Mouse (Mus musculus) forebrain, embryonic 12.5 days (tissue): Measurements from ENCODE around the gene Zfyve21. TPM values are rescaled to one million over a fixed set of nuclear protein-coding genes. Genes with fewer than 3 reads are reported as not detected.

Source experiments
- ATAC-seq: fragments of 200-750 bp; cut with Nextera tagmentation; 2 replicates; pipeline ENCODE4 v1.8.0; 2017; ENCODE audit warnings: moderate TSS enrichment; ENCODE audit not compliant: low FRiP score
- H3K27ac ChIP-seq: fragments of 300-500 bp; sonication (generic); 2 replicates; pipeline ENCODE4 v1.5.1; 2016; ENCODE audit warnings: mild to moderate bottlenecking
- H3K27me3 ChIP-seq: fragments of 300-500 bp; sonication (generic); 2 replicates; pipeline ENCODE4 v1.6.1; 2016; ENCODE audit warnings: mild to moderate bottlenecking
- H3K36me3 ChIP-seq: fragments of 300-500 bp; sonication (generic); replicated peaks from 2 replicates; pipeline ENCODE4 v1.6.1; 2016; ENCODE audit warnings: mild to moderate bottlenecking
- H3K4me1 ChIP-seq: fragments of 300-500 bp; sonication (generic); 2 replicates; pipeline ENCODE4 v1.6.1; 2016
- H3K4me2 ChIP-seq: fragments of 300-500 bp; sonication (generic); 2 replicates; pipeline ENCODE4 v1.6.1; 2016; ENCODE audit warnings: mild to moderate bottlenecking, moderate library complexity
- H3K4me3 ChIP-seq: fragments of 300-500 bp; sonication (generic); replicated peaks from 2 replicates; pipeline ENCODE4 v1.5.1; 2016; ENCODE audit warnings: mild to moderate bottlenecking
- H3K9ac ChIP-seq: fragments of 300-500 bp; sonication (generic); 2 replicates; pipeline ENCODE4 v1.6.1; 2016; ENCODE audit warnings: mild to moderate bottlenecking
- H3K9me3 ChIP-seq: fragments of 300-500 bp; sonication (generic); 2 replicates; pipeline ENCODE4 v1.6.1; 2016
- WGBS: fragments of 180-500 bp; shearing (Covaris S2); methylation state at CpG from one replicate; pipeline ENCODE4 v1.1.7; 2016; 5-methylcytosine and 5-hydroxymethylcytosine counted together
- polyA plus RNA-seq: library from polyadenylated mRNA; unstranded; fragments of >200 nt; fragmentation: Nextera tagmentation; extraction: Ambion mirVana; gene quantifications from 2 replicates; pipeline ENCODE4 v1.2.1, GENCODE M21; 2016

The Zfyve21 gene
- polyA plus RNA-seq, 1 experiment from 2014 or later = 55.0 TPM

DNA sequence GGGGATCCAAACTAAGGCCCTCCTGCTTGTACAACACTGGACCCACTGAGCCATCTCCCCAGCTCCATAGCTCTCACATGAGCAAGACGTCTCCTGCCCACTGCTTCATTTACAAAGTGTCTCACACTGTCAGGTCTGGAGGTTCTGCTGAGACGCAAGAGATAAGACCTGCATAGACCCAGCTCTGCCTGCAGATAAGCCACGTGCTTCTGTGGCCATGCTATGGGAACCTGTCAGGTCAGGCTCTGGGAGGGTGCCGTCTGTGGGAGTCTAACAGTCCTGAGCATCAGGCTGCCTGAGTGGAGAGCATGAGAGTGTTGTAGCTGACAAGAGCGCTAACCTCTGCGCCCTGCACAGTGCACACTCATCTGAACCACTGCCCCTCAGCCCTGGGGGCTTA is 27.0 kb upstream of the Zfyve21 start:
- no peak overlapping the region for H3K4me3 ChIP-seq
- H3K27ac ChIP-seq = no peak overlapping the region
- WGBS = 93% methylated on average over 6 of the region's 6 CpGs
- peaks cover 96% of the 10 kb centered on the region for H3K36me3 ChIP-seq
- no peaks in the 10 kb centered on the region for H3K9me3 ChIP-seq
- no peak for ATAC-seq
- no peak overlapping the region for H3K9ac ChIP-seq
- H3K27me3 ChIP-seq = no peaks in the 10 kb centered on the region
- peaks cover 4% of the 10 kb centered on the region; the same call in 1 of the 2 replicates for H3K4me1 ChIP-seq
- H3K4me2 ChIP-seq = no peak overlapping the region

- Histone ChIP-seq H3K27me3 (no peaks in the 10 kb centered on the region), H3K9me3 (no peaks in the 10 kb centered on the region), H3K4me3 (no peak overlapping the region), H3K9ac (no peak overlapping the region), H3K27ac (no peak overlapping the region), H3K4me2 (no peak overlapping the region), H3K4me1 (peaks cover 4% of the 10 kb centered on the region; the same call in 1 of the 2 replicates), H3K36me3 (peaks cover 99% of the 10 kb centered on the region)
- WGBS = 96% methylated on average over 5 of the region's 5 CpGs
- ATAC-seq = no peak
Measured at GRCm38 (mm10) chr12:111790090-111790489, 23.9 kb upstream of the Zfyve21 start.

GRCm38 (mm10) chr12:111790631-111791030 is 23.3 kb upstream of the Zfyve21 start:
- H3K9me3 ChIP-seq = no peaks in the 10 kb centered on the region
- no peak overlapping the region for H3K4me3 ChIP-seq
- 93% methylated on average over 7 of the region's 7 CpGs for WGBS
- ATAC-seq = no peak
- H3K36me3 ChIP-seq = peaks cover 99% of the 10 kb centered on the region
- H3K27ac ChIP-seq = no peak overlapping the region
- no peaks in the 10 kb centered on the region for H3K27me3 ChIP-seq
- no peak overlapping the region for H3K9ac ChIP-seq
- H3K4me1 ChIP-seq = peaks cover 4% of the 10 kb centered on the region; the same call in 1 of the 2 replicates
- no peak overlapping the region for H3K4me2 ChIP-seq

- no peak overlapping the region for H3K4me3 ChIP-seq
- no peak for ATAC-seq
- H3K27me3 ChIP-seq = no peaks in the 10 kb centered on the region
- no peak overlapping the region for H3K9ac ChIP-seq
- WGBS = 86% methylated on average over 13 of the region's 13 CpGs
- peaks cover 99% of the 10 kb centered on the region for H3K36me3 ChIP-seq
- peak overlapping the region; percentile 69 for H3K27ac ChIP-seq
- peaks cover 4% of the 10 kb centered on the region; the same call in 1 of the 2 replicates for H3K4me1 ChIP-seq
- H3K4me2 ChIP-seq = no peak overlapping the region
- H3K9me3 ChIP-seq = no peaks in the 10 kb centered on the region
Measured at GRCm38 (mm10) chr12:111791474-111792104, 22.4 kb upstream of the Zfyve21 start.

- Histone ChIP-seq H3K4me1 (peaks cover 4% of the 10 kb centered on the region; the same call in 1 of the 2 replicates), H3K4me3 (no peak overlapping the region), H3K9me3 (no peaks in the 10 kb centered on the region), H3K9ac (no peak overlapping the region), H3K4me2 (no peak overlapping the region), H3K36me3 (peaks cover 98% of the 10 kb centered on the region), H3K27me3 (no peaks in the 10 kb centered on the region), H3K27ac (no peak overlapping the region)
- 88% methylated on average over 22 of the region's 22 CpGs for WGBS
- ATAC-seq = 0 out of 2 replicates have a peak, but pooled peaks have one; percentile 30
Measured at GRCm38 (mm10) chr12:111794102-111794501, 19.9 kb upstream of the Zfyve21 start.

DNA sequence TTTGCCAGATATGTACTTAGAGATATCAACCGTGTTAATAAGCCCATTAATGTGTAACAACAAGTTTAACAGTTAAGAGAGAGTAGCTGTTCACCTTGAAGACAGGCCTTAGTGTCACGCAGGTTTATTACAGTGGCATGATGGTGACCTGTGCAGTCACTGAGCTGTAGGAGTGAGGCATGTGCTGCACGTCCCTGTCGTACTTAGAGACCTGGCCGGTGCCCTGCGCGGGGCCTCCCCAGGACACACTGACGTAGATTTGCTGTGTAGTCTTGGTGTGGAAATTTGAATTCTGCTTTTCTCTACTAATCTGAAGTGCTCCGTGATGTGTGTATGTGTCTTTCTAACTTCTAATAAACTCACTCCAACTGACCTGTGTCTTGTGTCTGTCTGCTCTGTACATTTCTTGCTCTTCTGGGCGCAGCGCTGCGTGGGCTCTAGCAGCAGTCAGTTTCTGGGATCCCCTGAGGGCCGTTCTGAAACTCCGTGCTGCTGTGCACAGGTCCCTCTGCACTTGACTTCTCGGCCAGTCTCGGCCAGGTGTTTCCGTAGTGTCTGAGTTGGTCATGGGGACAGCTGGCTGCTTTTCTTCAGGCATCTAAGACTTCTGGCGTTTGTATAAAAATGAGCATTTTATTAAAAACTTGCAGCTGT is 19.3 kb upstream of the Zfyve21 start:
- no peak for ATAC-seq
- peaks cover 4% of the 10 kb centered on the region; the same call in 1 of the 2 replicates for H3K4me1 ChIP-seq
- H3K4me3 ChIP-seq = no peak overlapping the region
- no peak overlapping the region for H3K27ac ChIP-seq
- H3K9ac ChIP-seq = no peak overlapping the region
- H3K36me3 ChIP-seq = peaks cover 96% of the 10 kb centered on the region
- 97% methylated on average over 18 of the region's 18 CpGs for WGBS
- no peaks in the 10 kb centered on the region for H3K27me3 ChIP-seq
- no peaks in the 10 kb centered on the region for H3K9me3 ChIP-seq
- no peak overlapping the region for H3K4me2 ChIP-seq

DNA sequence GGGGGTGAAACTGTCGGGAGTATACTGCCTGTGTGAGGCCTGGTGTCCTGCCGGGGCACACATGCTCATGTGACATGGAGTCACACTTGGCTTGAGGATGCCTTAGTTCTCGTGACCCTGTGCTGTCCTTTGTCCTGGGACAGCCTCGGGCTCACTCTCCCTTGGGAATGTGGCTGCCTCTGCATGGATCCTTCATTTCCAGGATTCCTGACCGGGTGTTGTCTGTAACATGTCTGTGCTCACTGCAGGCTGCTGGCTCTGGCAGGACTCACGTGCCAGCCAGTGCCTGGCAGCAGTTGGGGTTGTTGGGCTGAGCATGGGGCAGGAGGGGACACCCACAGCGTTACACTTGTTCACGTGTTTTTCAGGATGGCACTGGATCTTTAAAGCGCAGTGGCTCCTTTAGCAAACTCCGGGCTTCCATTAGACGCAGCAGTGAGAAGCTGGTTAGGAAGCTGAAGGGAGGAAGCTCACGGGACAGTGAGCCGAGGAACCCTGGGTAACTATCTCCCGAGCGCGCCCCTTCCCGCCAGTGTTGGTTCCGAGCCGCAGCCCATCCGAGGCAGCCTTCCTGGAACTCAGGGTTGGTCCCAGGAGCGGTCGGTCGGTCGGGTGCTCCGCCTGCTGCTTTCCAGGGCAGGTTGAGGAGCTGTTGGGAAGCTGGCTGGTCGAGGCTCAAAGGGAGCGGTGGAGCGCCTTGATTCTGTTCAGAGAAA is 18.6 kb upstream of the Zfyve21 start:
- H3K4me2 ChIP-seq = no peak overlapping the region
- ATAC-seq = no peak
- no peak overlapping the region for H3K4me3 ChIP-seq
- H3K27ac ChIP-seq = no peak overlapping the region
- H3K9ac ChIP-seq = no peak overlapping the region
- peaks cover 4% of the 10 kb centered on the region; the same call in 1 of the 2 replicates for H3K4me1 ChIP-seq
- no peaks in the 10 kb centered on the region for H3K9me3 ChIP-seq
- peaks cover 94% of the 10 kb centered on the region for H3K36me3 ChIP-seq
- H3K27me3 ChIP-seq = no peaks in the 10 kb centered on the region
- 91% methylated on average over 28 of the region's 28 CpGs for WGBS

GRCm38 (mm10) chr12:111797251-111797650 is 16.7 kb upstream of the Zfyve21 start:
- no peak for ATAC-seq
- Histone ChIP-seq H3K4me1 (no peaks in the 10 kb centered on the region), H3K27ac (no peak overlapping the region), H3K9ac (no peak overlapping the region), H3K9me3 (no peaks in the 10 kb centered on the region), H3K4me2 (no peak overlapping the region), H3K27me3 (no peaks in the 10 kb centered on the region), H3K4me3 (no peak overlapping the region), H3K36me3 (peaks cover 94% of the 10 kb centered on the region)
- WGBS = 88% methylated on average over 8 of the region's 8 CpGs

- no peak for ATAC-seq
- H3K27me3 ChIP-seq = no peaks in the 10 kb centered on the region
- H3K4me2 ChIP-seq = no peak overlapping the region
- no peaks in the 10 kb centered on the region for H3K9me3 ChIP-seq
- H3K4me3 ChIP-seq = no peak overlapping the region
- H3K36me3 ChIP-seq = peaks cover 94% of the 10 kb centered on the region
- no peak overlapping the region for H3K9ac ChIP-seq
- 94% methylated on average over 13 of the region's 13 CpGs for WGBS
- no peaks in the 10 kb centered on the region for H3K4me1 ChIP-seq
- H3K27ac ChIP-seq = no peak overlapping the region
Measured at GRCm38 (mm10) chr12:111798493-111798892, 15.5 kb upstream of the Zfyve21 start.

DNA sequence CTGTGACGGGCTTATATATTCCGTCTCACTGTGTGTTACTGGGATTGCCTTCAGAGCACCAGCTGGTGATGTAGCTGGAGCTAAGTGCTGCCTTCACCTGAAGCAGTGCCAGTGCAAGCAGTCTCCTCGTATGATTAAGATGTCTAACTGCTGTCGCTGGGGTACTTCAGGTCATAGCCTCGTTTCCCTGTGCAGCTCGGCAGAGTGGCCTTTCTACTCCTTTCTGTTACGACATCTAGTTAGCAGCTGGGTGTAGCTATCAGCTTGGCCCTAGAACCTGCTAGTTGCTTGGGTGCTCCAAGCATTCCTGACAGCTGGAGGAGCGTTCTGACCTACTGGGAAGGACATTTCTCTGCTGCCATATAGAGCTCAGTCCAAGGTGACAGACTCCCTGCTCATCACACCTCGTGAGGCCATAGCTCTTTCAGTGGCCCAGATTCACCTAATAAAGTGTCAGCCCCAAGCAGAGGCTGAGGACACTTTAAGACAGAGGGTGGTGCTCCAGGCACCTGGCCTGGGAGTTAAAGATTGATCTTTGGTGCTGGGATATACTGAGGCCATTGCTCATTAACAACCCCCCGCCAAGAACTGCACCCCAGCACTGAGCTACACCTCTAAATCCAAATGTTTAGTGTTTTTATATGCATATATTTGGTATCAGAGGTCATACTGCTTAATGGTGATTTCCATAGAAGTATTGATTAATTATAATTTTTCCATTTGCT is 13.3 kb upstream of the Zfyve21 start:
- Histone ChIP-seq H3K27ac (no peak overlapping the region), H3K27me3 (no peaks in the 10 kb centered on the region), H3K36me3 (peaks cover 94% of the 10 kb centered on the region), H3K4me2 (no peak overlapping the region), H3K4me1 (no peaks in the 10 kb centered on the region), H3K9ac (no peak overlapping the region), H3K4me3 (no peak overlapping the region), H3K9me3 (no peaks in the 10 kb centered on the region)
- 92% methylated on average over 10 of the region's 10 CpGs for WGBS
- no peak for ATAC-seq

DNA sequence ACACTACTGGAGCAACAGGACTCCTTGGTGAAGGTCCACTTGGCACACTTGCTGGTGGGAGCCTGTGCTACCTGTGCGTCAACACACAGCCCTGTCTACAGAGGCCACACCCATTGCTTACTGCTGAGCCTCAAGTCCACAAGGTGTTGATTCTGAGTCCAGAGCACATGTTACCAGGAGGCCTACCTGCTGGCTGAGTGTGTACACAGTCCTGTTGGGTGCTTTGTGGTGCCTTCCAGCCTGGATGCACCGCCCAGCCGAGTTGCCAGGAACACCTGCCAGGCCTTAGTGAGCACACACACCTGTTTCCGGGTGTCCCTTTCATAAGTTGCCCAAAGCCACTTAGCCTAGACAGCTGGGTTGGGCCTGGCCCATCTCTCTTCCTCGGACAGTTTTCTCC is 10.4 kb upstream of the Zfyve21 start:
- no peak overlapping the region for H3K27ac ChIP-seq
- 92% methylated on average over 5 of the region's 5 CpGs for WGBS
- H3K4me3 ChIP-seq = no peak overlapping the region
- no peak overlapping the region for H3K9ac ChIP-seq
- H3K9me3 ChIP-seq = no peaks in the 10 kb centered on the region
- peaks cover 92% of the 10 kb centered on the region for H3K36me3 ChIP-seq
- H3K4me2 ChIP-seq = no peak overlapping the region
- no peak for ATAC-seq
- H3K4me1 ChIP-seq = no peaks in the 10 kb centered on the region
- H3K27me3 ChIP-seq = no peaks in the 10 kb centered on the region

DNA sequence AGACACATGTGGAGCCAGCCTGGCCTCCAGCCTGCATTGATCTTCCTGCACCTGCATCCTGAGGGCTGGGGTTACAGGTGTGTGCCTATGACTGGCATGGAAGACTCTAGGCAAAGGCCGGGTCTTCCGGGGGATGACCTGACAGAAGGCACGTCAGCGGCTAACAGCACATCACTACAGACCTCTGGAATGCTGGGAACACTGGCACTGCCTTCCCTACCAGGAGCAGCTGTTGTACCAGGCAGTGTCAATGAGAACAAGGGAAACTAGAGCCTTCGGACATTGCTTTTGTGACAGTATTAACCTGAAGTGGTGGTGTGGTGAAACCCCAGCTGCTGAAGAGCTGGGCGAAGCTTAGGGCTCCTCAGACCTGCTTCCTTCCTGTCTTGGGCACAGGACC is 5.2 kb upstream of the Zfyve21 start:
- Histone ChIP-seq H3K4me1 (peaks cover 29% of the 10 kb centered on the region), H3K4me2 (no peak overlapping the region), H3K27ac (no peak overlapping the region), H3K4me3 (no peak overlapping the region), H3K36me3 (peaks cover 55% of the 10 kb centered on the region), H3K9me3 (no peaks in the 10 kb centered on the region), H3K9ac (no peak overlapping the region), H3K27me3 (no peaks in the 10 kb centered on the region)
- 95% methylated on average over 6 of the region's 6 CpGs for WGBS
- ATAC-seq = no peak
